Mouse (Mus musculus): Measurements from ENCODE around the gene Reg2. TPM values are rescaled to one million over a fixed set of nuclear protein-coding genes. Genes with fewer than 3 reads are reported as not detected.
"Not testable (repeated sequence)": the region's sequence is repeated elsewhere in the genome, so short reads cannot be mapped to it uniquely, and the experiment has no call there.

Gene Reg2
- polyA plus RNA-seq (2012; fragmentation: generic; extraction: Trizol), result not detected

DNA sequence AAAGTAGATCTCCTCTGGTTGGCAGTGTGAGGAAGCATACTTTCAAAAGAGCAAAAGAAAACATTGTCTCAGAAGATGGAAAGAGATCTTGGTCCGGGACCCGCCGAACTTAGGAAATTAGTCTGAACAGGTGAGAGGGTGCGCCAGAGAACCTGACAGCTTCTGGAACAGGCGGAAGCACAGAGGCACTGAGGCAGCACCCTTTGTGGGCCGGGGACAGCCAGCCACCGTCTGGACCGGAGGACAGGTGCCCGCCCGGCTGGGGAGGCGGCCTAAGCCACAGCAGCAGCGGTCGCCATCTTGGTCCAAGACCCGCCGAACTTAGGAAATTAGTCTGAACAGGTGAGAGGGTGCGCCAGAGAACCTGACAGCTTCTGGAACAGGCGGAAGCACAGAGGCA lies at the start of gene Reg2:
Gene Reg2 (plus strand): TSS at position 301 of the 400 bp plus-strand sequence.
- not testable (repeated sequence) for H3K4me3 ChIP-seq; H3K4me2 ChIP-seq (ENCODE audit: low read depth); H3K36me3 ChIP-seq (ENCODE audit: control insufficient read depth, insufficient read depth); H3K27me3 ChIP-seq (ENCODE audit: control insufficient read depth, insufficient read depth, insufficient read length); H3ac ChIP-seq (ENCODE audit: control insufficient read depth, insufficient read length); H3K79me2 ChIP-seq (ENCODE audit: control insufficient read depth, insufficient read depth)

DNA sequence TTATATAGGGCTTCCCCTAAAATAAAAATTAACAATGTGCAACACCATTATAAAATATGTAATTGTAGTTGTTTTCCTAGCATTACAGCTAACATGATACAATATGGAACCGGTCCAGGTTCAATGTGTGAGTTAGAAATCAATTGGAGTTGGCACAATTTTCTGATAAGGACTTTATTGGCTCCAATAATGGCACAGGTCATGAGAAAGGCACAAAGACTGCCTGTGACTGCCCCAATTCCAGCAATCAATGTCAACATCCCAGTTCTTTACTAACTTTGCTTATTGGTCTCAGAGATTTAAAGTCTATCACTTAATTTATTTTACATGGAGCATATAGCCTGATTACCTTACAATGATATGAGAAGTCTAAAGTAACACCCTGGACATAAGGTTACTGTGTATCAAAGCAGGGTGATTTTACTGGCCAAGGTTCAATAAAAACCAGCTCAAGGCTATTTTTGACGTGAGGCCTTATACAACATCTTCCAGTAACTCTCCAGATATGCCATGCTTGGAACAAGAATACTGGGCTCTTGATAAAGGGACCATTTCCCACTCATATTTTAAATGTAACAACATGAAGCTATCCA lies 33.4 kb upstream of the Reg2 start:
- H3K27me3 ChIP-seq (ENCODE audit: control insufficient read depth, insufficient read depth, insufficient read length), result no peaks in the 10 kb centered on the region
- H3K36me3 ChIP-seq (ENCODE audit: control insufficient read depth, insufficient read depth), result no peaks in the 10 kb centered on the region
- no peak overlapping the region for H3K4me2 ChIP-seq (ENCODE audit: low read depth)
- H3K4me3 ChIP-seq, result no peak overlapping the region
- H3K79me2 ChIP-seq (ENCODE audit: control insufficient read depth, insufficient read depth), result no peaks in the 10 kb centered on the region
- TF ChIP-seq POLR2AphosphoS2 (IDR thresholded peaks at IDR 0.05; ENCODE audit: insufficient read length, low read depth) (no peak), TCF3 (IDR thresholded peaks at IDR 0.05; ENCODE audit: insufficient read length, low read depth) (no peak), SRF (IDR thresholded peaks at IDR 0.05; ENCODE audit: control insufficient read depth, insufficient read length, low read depth) (no peak), TCF12 (IDR thresholded peaks at IDR 0.05; ENCODE audit: insufficient read depth, poor library complexity, severe bottlenecking) (no peak), MYOG (IDR thresholded peaks at IDR 0.05; ENCODE audit: control insufficient read depth in 1 of 3, insufficient read depth in 1 of 3, insufficient read length in 2 of 3, low read depth in 2 of 3) (no peak), POLR2A (IDR thresholded peaks at IDR 0.05; ENCODE audit: insufficient read length, low read depth) (no peak), MYOD1 (IDR thresholded peaks at IDR 0.05; ENCODE audit: control insufficient read depth in 1 of 3, insufficient read length in 2 of 3, low read depth in 2 of 3) (no peak), E2F4 (IDR thresholded peaks at IDR 0.05; ENCODE audit: insufficient read depth) (no peak), CEBPB (IDR thresholded peaks at IDR 0.05; ENCODE audit: insufficient read depth, poor library complexity, severe bottlenecking) (no peak), MAX (IDR thresholded peaks at IDR 0.05; ENCODE audit: low read depth) (no peak), USF1 (IDR thresholded peaks at IDR 0.05; ENCODE audit: low read depth) (no peak), REST (IDR thresholded peaks at IDR 0.05; ENCODE audit: insufficient read depth, insufficient read length) (no peak)
- H3ac ChIP-seq (ENCODE audit: control insufficient read depth, insufficient read length), result no peak overlapping the region

DNA sequence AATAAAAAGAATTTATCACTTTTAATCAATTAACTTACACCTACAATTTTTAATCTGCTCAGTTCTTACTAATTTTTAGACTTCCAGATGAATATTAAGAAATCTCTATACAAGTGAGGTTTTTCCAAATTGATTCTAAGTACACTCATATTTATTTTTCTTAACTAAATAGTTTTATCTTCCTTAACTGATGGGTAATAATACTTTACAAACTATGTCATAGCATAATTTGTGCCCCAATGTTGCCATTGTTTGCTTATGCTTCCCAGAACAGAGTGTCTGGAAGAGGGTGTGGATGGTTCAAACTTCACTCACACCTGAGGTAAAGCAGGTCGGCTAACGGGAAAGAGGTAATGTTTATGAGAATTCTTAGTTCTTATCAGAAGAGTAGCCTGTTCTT lies 25.1 kb upstream of the Reg2 start, which contains the start of gene Reg3b:
Gene Reg3b (plus strand): TSS at position 301 of the 400 bp plus-strand sequence.
- H3K27me3 ChIP-seq (ENCODE audit: control insufficient read depth, insufficient read depth, insufficient read length), result no peaks in the 10 kb centered on the region
- H3K4me2 ChIP-seq (ENCODE audit: low read depth), result no peak within 1 kb of the TSS
- TF ChIP-seq POLR2A (IDR thresholded peaks at IDR 0.05; ENCODE audit: insufficient read length, low read depth) (no peak), MYOD1 (IDR thresholded peaks at IDR 0.05; ENCODE audit: control insufficient read depth in 1 of 3, insufficient read length in 2 of 3, low read depth in 2 of 3) (no peak), TCF3 (IDR thresholded peaks at IDR 0.05; ENCODE audit: insufficient read length, low read depth) (no peak), TCF12 (IDR thresholded peaks at IDR 0.05; ENCODE audit: insufficient read depth, poor library complexity, severe bottlenecking) (no peak), USF1 (IDR thresholded peaks at IDR 0.05; ENCODE audit: low read depth) (no peak), REST (IDR thresholded peaks at IDR 0.05; ENCODE audit: insufficient read depth, insufficient read length) (no peak), POLR2AphosphoS2 (IDR thresholded peaks at IDR 0.05; ENCODE audit: insufficient read length, low read depth) (no peak), MYOG (IDR thresholded peaks at IDR 0.05; ENCODE audit: control insufficient read depth in 1 of 3, insufficient read depth in 1 of 3, insufficient read length in 2 of 3, low read depth in 2 of 3) (no peak), SRF (IDR thresholded peaks at IDR 0.05; ENCODE audit: control insufficient read depth, insufficient read length, low read depth) (no peak), MAX (IDR thresholded peaks at IDR 0.05; ENCODE audit: low read depth) (no peak), E2F4 (IDR thresholded peaks at IDR 0.05; ENCODE audit: insufficient read depth) (no peak), CEBPB (IDR thresholded peaks at IDR 0.05; ENCODE audit: insufficient read depth, poor library complexity, severe bottlenecking) (no peak)
- no peaks in the 10 kb centered on the region for H3K79me2 ChIP-seq (ENCODE audit: control insufficient read depth, insufficient read depth)
- no peak within 1 kb of the TSS for H3K4me3 ChIP-seq
- no peak within 1 kb of the TSS for H3ac ChIP-seq (ENCODE audit: control insufficient read depth, insufficient read length)
- H3K36me3 ChIP-seq (ENCODE audit: control insufficient read depth, insufficient read depth), result no peaks in the 10 kb centered on the region

GRCm38 (mm10) chr6:78378765-78379164 lies 16.7 kb upstream of the Reg2 start, which contains the start of gene Reg3d:
TSS of gene Reg3d (minus strand) at chr6:78378865.
- H3K79me2 ChIP-seq (ENCODE audit: control insufficient read depth, insufficient read depth), result no peaks in the 10 kb centered on the region
- H3K4me3 ChIP-seq, result no peak within 1 kb of the TSS
- H3K27me3 ChIP-seq (ENCODE audit: control insufficient read depth, insufficient read depth, insufficient read length), result no peaks in the 10 kb centered on the region
- H3K36me3 ChIP-seq (ENCODE audit: control insufficient read depth, insufficient read depth), result no peaks in the 10 kb centered on the region
- H3ac ChIP-seq (ENCODE audit: control insufficient read depth, insufficient read length), result no peak within 1 kb of the TSS
- TF ChIP-seq TCF3 (IDR thresholded peaks at IDR 0.05; ENCODE audit: insufficient read length, low read depth) (no peak), REST (IDR thresholded peaks at IDR 0.05; ENCODE audit: insufficient read depth, insufficient read length) (no peak), MYOD1 (IDR thresholded peaks at IDR 0.05; ENCODE audit: control insufficient read depth in 1 of 3, insufficient read length in 2 of 3, low read depth in 2 of 3) (no peak), E2F4 (IDR thresholded peaks at IDR 0.05; ENCODE audit: insufficient read depth) (no peak), TCF12 (IDR thresholded peaks at IDR 0.05; ENCODE audit: insufficient read depth, poor library complexity, severe bottlenecking) (no peak), MYOG (IDR thresholded peaks at IDR 0.05; ENCODE audit: control insufficient read depth in 1 of 3, insufficient read depth in 1 of 3, insufficient read length in 2 of 3, low read depth in 2 of 3) (no peak), POLR2A (IDR thresholded peaks at IDR 0.05; ENCODE audit: insufficient read length, low read depth) (no peak), CEBPB (IDR thresholded peaks at IDR 0.05; ENCODE audit: insufficient read depth, poor library complexity, severe bottlenecking) (no peak), POLR2AphosphoS2 (IDR thresholded peaks at IDR 0.05; ENCODE audit: insufficient read length, low read depth) (no peak), USF1 (IDR thresholded peaks at IDR 0.05; ENCODE audit: low read depth) (no peak), MAX (IDR thresholded peaks at IDR 0.05; ENCODE audit: low read depth) (no peak), SRF (IDR thresholded peaks at IDR 0.05; ENCODE audit: control insufficient read depth, insufficient read length, low read depth) (no peak)
- no peak within 1 kb of the TSS for H3K4me2 ChIP-seq (ENCODE audit: low read depth)

DNA sequence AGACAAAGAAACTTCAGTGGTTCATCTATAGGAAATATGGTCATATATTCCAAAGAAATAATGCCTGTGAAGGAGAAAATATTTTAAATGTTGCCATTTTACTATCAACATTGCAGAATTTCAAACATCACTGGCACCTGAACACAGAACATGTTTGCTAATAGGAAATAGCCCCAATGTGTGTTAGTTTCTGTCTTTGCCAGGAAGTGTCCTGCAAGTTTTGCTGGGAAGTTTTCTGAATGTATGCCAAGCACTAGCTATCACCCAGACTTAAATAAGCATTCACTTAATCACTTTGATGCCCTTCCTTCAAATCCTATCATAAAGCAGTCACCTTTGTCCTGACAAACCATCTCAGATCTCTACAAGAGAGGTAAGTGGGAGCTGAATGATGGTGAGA lies 15.0 kb upstream of the Reg2 start, which contains the start of gene Reg3a:
Gene Reg3a (plus strand): TSS at position 301 of the 400 bp plus-strand sequence.
- TF ChIP-seq MYOD1 (IDR thresholded peaks at IDR 0.05; ENCODE audit: control insufficient read depth in 1 of 3, insufficient read length in 2 of 3, low read depth in 2 of 3) (no peak), CEBPB (IDR thresholded peaks at IDR 0.05; ENCODE audit: insufficient read depth, poor library complexity, severe bottlenecking) (no peak), MAX (IDR thresholded peaks at IDR 0.05; ENCODE audit: low read depth) (no peak), USF1 (IDR thresholded peaks at IDR 0.05; ENCODE audit: low read depth) (no peak), POLR2AphosphoS2 (IDR thresholded peaks at IDR 0.05; ENCODE audit: insufficient read length, low read depth) (no peak), TCF12 (IDR thresholded peaks at IDR 0.05; ENCODE audit: insufficient read depth, poor library complexity, severe bottlenecking) (no peak), REST (IDR thresholded peaks at IDR 0.05; ENCODE audit: insufficient read depth, insufficient read length) (no peak), POLR2A (IDR thresholded peaks at IDR 0.05; ENCODE audit: insufficient read length, low read depth) (no peak), E2F4 (IDR thresholded peaks at IDR 0.05; ENCODE audit: insufficient read depth) (no peak), MYOG (IDR thresholded peaks at IDR 0.05; ENCODE audit: control insufficient read depth in 1 of 3, insufficient read depth in 1 of 3, insufficient read length in 2 of 3, low read depth in 2 of 3) (no peak), SRF (IDR thresholded peaks at IDR 0.05; ENCODE audit: control insufficient read depth, insufficient read length, low read depth) (no peak), TCF3 (IDR thresholded peaks at IDR 0.05; ENCODE audit: insufficient read length, low read depth) (no peak)
- no peaks in the 10 kb centered on the region for H3K79me2 ChIP-seq (ENCODE audit: control insufficient read depth, insufficient read depth)

More for the DNA sequence above, 15.0 kb upstream of the Reg2 start, which contains the start of gene Reg3a:
- no peaks in the 10 kb centered on the region for H3K27me3 ChIP-seq (ENCODE audit: control insufficient read depth, insufficient read depth, insufficient read length)
- H3K4me3 ChIP-seq, result no peak within 1 kb of the TSS
- no peak within 1 kb of the TSS for H3K4me2 ChIP-seq (ENCODE audit: low read depth)
- H3ac ChIP-seq (ENCODE audit: control insufficient read depth, insufficient read length), result no peak within 1 kb of the TSS
- no peaks in the 10 kb centered on the region for H3K36me3 ChIP-seq (ENCODE audit: control insufficient read depth, insufficient read depth)
